Mouse (Mus musculus) T-helper 1 cell (primary cell): ENCODE measurements at regions not wholly inside any gene's neighbourhood (a gene's known extent, or its start where the extent isn't known, plus 50 kb on each side); places are given as distances from the start of the nearest gene placed in this dataset.

Experiments used
- in situ Hi-C: fragments of 300-600 bp; cut with MboI, MseI; formaldehyde crosslinking; loops from one replicate; pipeline ENCODE4 v1.15.1; 2025; ENCODE audit warnings: high pct_unique_total_duplicates

DNA sequence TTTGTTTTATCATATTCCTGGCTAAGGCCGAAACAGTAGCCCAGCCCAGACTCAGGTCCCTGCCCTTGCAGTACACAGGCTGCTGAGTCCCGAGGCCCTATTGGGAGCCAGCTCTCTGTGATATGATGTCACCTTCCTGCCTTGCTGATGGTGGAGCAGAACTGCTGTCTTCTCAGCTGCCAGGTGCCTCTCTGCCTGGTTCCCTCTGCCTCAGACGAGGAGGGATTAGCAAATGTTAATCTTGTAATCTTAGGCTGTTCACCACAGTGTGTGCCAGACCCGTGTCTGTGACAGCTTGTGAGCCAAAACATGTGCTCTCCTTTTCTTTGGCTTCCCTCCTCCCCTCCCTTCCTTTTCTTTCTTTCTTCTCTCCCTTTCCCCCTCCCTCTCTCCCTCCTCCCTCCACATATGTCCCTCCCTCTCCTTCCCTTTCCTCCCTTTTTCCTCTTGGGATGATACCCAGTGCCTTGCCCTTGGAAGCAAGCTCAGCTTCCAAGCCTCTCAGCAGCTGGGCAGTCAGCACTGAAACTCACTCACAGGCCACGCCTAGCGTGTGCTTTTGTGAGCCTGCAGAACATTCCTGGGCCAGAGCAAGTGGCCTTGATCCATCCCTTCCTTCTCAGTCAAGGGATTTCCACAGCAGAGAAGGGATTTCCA lies 126.6 kb upstream of the Eef2kmt start:
- in situ Hi-C loops: no loop called here

DNA sequence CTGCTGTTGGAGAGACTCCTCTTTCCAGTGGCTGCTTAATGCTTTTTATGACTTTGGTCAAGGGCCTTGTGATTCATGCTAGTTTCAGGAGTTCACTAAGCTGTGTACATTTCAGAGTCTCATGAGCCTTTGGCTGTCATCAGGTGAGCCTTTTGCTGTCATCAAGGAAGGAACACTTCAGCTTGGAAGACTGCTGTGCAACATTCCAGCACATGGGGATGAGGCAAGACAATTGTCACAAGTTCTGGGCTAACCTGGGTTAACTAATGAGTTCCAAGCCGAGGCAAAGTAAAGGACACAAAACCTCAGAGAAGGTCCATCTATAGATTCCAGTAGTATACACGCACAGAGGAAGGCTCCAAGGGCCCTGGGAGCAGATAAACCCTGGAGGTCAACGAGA lies 124.8 kb upstream of the Eef2kmt start:
- in situ Hi-C loops: no loop called here

DNA sequence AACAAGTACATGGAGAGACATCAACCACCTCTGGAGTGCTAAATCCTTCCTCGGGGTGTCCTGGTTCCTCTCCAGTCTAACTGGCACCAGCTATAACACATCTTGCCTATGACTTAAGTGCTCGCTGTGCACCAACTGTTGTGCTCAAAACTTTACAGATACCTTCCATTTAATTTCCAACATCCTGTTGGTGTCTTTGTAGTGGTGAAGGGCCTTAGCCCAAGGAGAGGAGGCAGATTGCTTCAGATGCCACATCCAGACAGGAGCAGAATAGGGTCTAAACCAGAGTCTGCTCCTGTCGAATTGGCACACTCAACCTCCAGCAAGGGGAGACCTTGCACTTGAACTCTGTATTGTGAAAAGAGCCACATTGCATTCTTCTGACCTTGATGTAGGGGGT lies 121.2 kb upstream of the Eef2kmt start:
- in situ Hi-C loops: no loop called here

DNA sequence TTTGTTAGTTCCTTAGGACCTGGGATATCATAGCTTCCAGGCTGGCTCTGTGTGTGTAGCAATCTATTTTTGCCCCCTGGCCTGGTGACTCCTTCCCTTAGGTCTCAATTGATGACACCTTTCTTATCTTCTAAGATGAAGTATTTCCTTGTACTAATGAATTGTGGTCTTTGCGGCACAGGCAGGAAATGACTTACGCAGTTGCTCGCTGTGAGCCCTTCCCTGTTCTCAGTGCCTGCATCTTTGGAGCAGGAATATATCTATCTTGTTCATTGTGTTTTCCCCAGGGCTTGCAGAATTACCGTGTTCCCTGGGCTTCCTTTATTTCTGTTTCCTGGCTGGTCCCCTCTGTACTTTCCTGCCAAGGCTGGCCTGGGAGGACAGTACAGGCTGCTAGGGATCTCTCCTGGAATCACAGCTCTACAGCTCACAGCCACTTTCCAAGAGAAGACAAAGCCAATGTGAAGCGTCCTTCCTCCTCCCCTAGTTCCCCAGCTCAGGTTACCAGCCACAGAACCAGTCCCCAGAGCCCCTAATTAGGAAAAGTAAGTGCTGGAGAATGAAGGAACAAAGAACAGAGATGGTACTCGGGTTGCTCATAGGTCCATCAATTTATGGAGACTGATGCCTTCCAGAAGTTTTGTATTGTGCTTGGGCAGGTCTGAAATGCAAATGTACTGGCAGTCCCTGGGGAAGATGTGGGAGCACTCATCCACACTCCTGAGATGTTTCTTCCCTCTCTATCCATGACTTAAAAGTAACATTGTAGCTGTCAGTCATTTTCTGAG lies 119.2 kb upstream of the Eef2kmt start:
- in situ Hi-C loops: no loop called here

DNA sequence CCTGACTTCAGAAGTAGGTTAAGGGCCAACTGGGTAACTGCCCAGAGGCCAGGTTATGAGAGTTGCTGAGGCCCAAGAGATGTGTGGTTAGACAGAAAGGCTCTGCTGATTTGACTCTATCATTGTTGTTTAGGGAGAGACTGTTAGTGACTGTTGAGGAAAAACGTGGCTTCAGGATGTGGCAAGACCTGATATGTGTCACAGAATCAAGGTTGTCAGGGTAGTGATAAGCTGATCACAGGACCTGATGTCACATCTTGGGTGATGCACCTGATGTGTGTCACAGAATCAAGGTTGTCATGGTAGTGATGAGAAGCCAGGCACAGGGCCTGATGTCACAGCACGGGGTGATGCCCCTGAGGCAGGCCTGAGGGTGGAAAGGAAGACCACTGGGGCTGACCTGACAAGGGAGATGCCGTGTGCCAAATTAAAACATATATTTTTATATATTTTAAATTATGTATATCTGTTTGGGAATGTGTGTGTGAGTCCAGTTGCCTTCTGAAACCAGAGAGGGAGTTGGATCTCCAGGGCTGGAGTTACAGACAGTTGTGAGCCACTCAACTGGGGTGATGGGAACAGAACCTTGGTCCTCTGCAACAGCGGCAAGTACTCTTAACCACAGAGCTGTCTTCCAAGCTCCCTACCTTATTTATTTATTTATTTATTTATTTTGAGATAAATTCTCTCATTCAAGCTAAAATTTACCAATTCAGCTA lies 115.6 kb upstream of the Eef2kmt start:
- in situ Hi-C loops: no loop called here

DNA sequence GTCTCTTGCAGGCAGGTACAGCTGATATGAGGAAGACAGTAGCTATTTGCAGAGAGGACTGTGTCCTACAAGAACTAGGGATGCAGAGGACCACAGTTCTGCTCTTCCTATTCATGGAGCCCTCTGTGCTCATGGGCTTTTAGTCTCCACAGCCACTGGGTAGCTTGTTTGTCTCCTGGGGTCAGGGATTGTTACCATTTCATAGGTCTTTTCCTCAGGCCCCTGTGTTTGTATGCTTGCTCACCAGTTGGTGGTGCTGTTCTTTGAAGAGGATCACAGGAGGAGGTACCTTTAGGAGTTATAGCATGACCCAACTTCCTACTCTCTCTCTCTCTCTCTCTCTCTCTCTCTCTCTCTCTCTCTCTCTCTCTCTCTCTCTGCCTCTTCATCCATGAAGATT lies 114.7 kb upstream of the Eef2kmt start:
- in situ Hi-C loops: no loop called here

DNA sequence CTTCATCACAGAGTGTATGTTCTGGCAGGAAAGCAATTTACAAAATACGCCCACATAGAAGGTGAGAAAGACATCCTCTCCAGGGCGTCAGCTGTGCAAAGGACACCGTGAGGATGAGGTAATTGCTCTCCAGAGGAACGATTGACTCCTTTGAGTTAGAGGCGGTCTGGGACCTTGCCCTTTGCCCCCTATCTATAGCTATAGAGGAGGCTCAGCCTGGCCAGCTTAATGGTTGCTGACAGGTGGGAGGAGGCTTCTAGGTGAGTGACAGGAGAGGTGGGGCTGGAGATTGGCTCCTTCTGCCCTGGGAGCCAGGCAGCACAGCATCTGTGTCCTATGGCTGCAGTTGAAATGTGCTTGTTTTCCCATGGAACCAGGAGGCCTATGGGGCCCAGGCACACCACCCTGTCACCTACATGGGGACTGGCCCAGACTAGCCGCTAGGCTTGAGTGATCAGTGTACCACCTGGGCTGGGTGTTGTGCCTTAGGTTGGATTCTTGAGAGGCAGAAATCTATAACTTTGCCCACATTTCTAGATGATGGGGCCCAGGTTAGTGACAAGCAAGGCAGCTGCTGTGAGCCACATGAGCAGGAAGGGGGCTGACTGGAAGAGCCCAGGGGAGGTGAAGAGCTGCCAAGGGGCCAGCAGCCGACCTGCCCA lies 113.2 kb upstream of the Eef2kmt start:
- in situ Hi-C loops: loop anchor here (5.0 kb wide), 1 partner anchor 103 kb away; no protein-coding TSS in a partner anchor

DNA sequence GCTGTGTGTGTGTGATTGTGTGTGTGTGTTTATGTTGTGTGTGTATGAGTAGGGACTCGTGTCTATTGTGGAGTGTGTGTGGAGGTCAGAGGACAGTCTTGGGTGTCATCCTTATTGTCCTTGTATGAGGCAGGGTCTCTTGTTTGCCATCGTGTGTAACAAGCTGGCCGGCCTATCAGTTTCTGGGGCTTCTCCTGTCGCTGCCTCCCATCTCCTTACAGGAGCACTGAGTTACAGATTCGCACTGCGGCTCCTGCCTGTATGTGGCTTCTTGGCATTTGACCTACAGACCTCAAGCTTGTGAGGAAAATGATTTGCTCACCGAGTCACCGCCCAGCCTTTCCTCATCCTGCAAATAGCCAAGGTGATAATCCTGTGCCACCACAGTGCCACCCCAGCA lies 112.6 kb upstream of the Eef2kmt start:
- in situ Hi-C loops: loop anchor here (5.0 kb wide), 1 partner anchor 104 kb away; no protein-coding TSS in a partner anchor

DNA sequence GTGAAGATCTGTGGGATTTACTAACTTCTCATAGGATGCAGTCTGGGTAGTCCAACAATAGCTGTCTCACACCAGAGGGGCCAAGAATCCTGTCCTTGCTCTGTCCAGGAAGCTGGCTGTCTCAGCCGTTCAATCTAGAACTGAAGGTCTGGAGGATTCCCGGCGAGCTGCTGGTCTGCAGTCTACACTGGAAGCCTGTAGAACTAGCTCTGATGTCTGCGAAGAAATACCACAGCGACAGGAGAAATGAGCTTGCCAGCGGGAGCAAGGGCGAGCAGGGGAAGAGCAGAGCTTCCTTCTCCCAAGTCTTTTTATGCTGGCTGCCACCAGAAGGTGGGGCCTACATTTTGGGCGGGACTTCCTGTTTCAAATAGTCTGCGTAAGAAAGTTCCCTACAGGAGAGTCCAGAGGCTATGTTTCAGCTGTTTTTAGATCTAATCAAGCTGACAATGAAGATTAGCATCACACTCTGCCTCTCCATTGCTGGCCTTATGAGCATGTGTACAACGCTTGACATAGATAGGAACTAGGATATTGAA lies 111.9 kb upstream of the Eef2kmt start:
- in situ Hi-C loops: loop anchor here (5.0 kb wide), 1 partner anchor 105 kb away; no protein-coding TSS in a partner anchor

DNA sequence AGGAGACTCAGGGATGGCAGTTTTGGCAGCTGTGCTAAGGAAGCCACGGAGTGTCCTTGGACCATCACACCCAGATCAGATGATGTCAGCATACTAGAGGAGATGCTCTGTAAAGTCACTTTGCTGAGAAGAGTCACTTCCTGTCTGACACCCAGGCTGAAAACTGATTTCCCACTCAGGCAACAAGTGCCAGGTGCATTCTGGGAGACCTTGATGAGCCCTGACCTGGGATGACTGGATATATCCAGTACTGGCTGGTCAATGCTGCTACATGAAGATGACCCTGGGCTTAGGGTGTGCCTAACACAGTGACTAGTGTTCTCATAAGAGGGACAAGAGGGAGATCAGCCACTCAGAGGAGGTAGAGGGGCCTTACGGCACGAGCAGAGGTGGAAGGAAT lies 110.2 kb upstream of the Eef2kmt start:
- in situ Hi-C loops: loop anchor here (5.0 kb wide), 1 partner anchor 106 kb away; no protein-coding TSS in a partner anchor

DNA sequence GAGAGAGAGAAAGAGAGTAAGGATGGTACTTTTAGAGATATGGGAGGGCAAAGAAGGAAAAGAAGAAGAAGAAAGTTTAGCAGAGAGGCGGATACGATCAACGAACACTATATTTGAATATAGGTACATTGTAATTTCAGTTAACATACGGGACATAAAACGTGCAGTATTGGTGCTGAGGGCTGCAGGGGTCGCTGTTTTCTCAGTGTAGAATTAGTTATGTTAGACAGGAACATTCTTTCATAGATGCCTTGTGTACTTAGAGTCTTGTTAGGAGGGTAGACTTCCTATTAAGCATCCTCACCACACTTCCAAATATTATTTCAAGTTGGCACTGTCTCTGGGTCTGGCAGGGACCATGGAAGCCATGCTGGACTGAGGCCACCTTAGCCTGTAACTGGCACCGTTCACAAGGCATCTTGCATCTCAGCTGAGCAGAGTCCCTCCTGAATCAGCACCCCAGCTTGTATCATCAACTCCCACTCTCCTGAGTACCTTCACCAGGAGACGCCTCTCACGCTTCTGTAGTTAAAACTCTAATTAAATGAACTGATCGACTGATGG lies 107.3 kb upstream of the Eef2kmt start:
- in situ Hi-C loops: no loop called here

DNA sequence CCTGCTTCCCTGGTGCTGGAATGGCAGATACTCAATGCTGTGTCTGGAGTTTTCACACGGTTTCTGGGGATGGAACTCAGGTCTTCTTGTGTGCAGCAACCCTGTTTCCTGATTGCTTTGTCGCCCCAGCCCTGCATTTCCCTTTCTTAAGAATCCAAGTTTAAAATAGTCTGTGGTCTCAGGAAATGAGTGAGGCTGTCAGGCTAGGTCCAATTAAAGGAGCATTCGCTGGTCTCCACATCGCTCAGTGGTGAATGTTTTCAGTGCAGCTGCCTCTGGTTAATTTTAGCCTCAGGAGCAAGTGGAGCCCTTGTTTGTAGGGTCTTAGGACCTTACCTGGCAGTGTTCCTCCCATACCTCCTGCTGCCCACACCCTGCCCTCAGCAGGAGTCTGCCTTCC lies 103.4 kb upstream of the Eef2kmt start:
- in situ Hi-C loops: no loop called here

DNA sequence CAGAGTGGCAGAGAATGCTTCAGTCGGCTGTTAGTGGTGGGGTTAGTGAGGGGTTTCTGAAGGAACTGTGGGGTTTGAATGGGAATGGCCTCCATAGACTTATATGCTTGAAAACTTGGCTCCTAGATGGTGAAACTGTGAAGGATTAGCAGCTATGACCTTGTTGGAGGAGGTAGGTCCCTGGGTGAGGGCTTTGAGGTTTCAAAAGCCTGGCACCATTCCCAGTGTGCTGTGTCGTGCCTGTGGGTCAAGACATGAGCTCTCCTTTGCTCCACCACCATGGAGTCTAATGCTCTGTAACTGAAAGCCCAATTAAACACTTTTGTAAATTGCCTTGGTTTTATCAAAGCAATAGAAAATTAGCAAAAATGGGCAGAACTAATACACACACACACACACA lies 98.1 kb upstream of the Eef2kmt start:
- in situ Hi-C loops: no loop called here

DNA sequence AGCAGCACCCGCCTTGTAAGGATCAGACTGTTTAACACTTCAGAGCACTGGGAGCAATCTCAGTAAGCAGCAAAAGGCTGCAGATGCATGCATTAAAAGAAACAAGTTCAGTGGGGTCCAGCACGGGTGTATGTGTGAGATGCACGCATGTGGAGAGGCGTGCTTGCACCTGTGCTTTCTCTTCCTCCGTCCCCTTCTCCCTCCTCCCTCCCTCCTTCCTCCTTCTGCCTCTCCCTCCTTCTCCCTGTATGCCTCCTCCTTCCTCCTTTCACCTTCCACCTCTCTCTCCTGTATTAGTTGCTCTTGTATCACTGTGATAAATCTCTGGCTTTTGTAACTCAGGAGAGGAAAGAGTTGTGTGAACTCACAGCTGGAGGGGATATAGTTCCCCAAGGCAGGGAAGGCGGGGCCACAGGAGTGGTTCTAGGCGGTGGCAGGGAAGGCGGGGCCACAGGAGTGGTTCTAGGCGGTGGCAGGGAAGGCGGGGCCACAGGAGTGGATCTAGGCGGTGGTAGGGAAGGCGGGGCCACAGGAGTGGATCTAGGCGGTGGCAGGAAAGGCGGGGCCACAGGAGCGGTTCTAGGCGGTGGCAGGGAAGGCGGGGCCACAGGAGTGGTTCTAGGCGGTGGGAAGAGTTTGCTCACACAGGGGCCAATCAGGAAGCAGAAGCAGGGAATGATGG lies 96.2 kb upstream of the Eef2kmt start:
- in situ Hi-C loops: no loop called here

DNA sequence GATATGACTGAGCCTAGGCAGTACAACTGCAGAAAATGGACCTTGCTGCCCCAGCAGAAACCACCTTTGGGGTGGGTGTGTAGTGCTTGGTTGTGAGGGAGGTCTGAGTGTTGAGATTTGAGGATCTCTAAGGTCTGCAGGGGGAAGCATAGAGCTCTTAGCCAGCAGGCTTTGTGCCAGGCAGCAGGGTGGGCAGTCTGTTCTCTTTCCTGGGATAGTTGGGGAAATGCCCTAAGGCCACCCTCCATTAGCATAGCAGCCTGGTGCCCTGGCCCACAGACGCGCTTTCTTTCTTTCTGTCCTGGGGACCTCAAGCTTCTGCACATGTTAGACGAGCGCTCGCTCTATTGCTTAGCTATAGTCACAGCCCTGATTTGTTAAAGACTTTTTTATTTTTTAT lies 91.4 kb upstream of the Eef2kmt start:
- in situ Hi-C loops: no loop called here

DNA sequence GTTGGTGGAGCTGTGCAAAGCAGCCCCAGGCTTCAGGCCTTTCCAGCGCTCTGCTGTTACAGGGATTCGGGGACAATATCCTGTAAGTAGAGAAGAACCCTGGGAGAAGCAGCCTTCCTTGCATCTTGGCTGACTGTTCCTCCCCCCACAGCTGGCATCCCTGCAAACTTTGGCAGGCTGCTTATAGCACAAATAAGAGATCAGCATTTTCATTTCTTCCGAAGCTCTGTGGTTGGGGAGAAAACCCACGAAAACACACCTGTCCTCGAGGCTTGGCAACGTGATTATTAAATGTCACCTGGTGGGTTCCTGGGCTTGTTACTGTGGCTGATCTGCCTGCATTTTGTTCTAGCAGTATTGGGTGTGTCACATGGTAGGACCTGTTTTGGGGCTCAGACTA lies 86.5 kb upstream of the Eef2kmt start:
- in situ Hi-C loops: no loop called here

DNA sequence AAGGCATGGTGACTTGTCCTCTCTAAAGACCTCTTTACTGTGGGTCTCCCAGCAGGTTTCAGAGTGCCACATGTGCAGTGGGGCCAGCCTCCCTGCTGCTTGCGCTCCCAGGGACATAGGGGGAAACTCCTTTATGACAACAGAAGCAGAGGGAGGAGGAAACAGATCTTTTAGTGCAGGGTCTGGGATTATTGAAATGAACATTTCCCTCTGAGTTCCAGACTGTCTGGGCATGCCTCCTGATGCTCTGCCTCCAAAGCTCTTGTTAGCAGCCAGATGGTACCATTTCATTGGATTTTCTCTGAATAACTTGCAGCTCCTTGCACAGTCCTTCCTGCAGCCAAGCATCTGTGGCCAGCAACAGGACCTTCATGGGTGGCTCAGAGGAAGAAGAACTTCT lies 60.5 kb upstream of the Eef2kmt start:
- in situ Hi-C loops: no loop called here

DNA sequence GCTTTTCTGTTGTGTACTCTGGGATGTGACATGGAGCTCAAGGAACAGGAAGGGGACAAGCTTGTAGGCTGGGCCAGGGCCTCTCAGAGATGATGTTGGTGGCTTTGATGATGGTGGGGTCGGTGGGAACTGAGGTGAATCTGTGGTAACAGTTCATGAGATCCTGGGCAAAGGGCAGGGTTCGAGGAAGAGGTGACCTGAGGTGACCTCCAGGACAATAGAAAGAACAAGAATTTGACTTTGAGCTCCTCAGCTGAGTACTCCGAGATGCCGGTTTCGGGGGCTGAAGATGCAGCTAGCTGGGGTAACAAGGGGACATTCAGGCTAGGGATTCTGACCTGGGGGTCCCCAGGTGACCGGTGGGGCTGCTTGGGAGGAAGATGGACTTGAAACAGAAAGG lies 57.5 kb upstream of the Eef2kmt start:
- in situ Hi-C loops: no loop called here

DNA sequence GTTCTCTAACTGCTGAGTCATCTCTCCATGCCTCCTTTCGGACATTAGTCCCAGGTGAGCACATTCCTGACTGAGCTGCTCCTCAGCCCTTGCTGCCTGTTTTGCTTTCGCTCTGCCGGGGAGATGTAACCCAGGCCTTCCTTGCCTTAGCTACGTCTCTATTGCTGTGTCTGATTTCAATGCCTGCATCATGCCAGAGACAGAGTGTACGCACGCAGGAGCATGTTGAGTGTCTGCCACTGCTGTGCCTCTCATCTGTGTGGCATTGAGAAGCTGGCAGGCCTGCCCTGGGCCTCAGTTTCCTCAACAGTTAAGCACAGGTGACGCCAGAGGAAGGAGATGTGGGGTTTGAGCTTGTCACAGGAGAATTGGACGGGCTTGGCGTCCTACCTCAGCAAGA lies 55.7 kb upstream of the Eef2kmt start:
- in situ Hi-C loops: no loop called here

DNA sequence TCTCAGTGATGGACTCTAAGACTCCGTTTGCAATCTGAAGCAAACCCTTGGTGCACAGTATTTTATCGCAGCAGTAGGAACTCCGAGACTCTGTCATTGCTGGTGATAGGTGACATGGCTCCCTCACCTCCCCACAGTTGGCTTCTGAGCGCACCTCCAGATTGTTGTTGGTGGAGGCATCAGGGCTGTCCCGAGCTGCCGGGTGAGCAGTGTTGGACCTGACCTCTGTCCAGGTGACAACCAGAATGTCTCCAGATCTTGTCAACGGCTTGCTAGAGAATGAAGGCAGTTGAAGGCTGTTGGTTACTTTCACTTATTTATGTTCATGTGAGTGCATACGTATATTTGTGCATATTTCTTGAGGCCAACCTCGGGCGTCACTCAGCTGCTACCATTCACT lies 55.0 kb upstream of the Eef2kmt start:
- in situ Hi-C loops: no loop called here

DNA sequence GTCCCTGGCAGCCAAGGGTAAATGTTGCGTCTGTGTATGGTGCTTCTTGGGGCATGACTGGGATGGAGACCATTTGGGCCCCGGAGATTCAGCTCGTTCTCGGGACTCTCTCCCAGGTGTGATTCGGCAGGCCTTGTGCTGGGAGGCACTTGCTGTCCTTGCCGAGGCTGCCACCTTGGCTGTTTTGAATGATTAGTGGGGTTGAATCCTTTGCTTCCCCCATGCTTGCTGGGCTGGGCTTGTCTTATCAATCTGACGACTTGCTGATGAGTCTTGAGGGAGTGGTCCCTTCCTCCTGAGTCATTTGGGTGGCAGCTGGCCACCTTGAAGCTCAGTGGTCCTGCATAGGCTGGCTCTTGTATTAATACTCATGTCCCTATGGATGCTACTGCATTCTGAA lies 52.0 kb upstream of the Eef2kmt start:
- in situ Hi-C loops: loop anchor here (5.0 kb wide), 2 partner anchors 105 to 160 kb away; no protein-coding TSS in a partner anchor
